Mouse (Mus musculus) heart, postnatal 0 days (tissue): ENCODE measurements around the gene Nrxn1. TPM values are rescaled to one million over a fixed set of nuclear protein-coding genes. Genes with fewer than 3 reads are reported as not detected.

Experiments
- ATAC-seq: fragments of 200-750 bp; cut with Nextera tagmentation; 2 replicates; pipeline ENCODE4 v1.8.0; 2017; ENCODE audit warnings: low read depth, moderate number of reproducible peaks, moderate library complexity; ENCODE audit not compliant: insufficient read depth
- DNase-seq: peaks from one replicate; pipeline ENCODE4 v3.0.0-alpha.2; 2016; ENCODE audit warnings: low spot score
- H3K27ac ChIP-seq: fragments of 300-500 bp; sonication (generic); 2 replicates; pipeline ENCODE4 v1.5.1; 2014; ENCODE audit warnings: low read depth, mild to moderate bottlenecking
- H3K27me3 ChIP-seq: fragments of 300-500 bp; sonication (generic); 2 replicates; pipeline ENCODE4 v1.6.1; 2014; ENCODE audit warnings: low read length, mixed read lengths; ENCODE audit not compliant: control insufficient read depth, insufficient read depth
- H3K36me3 ChIP-seq: fragments of 300-500 bp; sonication (generic); replicated peaks from 2 replicates; pipeline ENCODE4 v1.6.1; 2014; ENCODE audit warnings: low read length, mixed read lengths; ENCODE audit not compliant: control insufficient read depth, insufficient read depth
- H3K4me1 ChIP-seq: fragments of 300-500 bp; sonication (generic); 2 replicates; pipeline ENCODE4 v1.6.1; 2014; ENCODE audit warnings: antibody characterized with exemption; ENCODE audit not compliant: control insufficient read depth, insufficient read depth
- H3K4me2 ChIP-seq: fragments of 300-500 bp; sonication (generic); 2 replicates; pipeline ENCODE4 v1.6.1; 2014; ENCODE audit warnings: low read depth, mild to moderate bottlenecking, low read length, moderate library complexity
- H3K4me3 ChIP-seq: fragments of 300-500 bp; sonication (generic); 2 replicates; pipeline ENCODE4 v1.5.1; 2014; ENCODE audit warnings: low read depth, low read length
- H3K9ac ChIP-seq: fragments of 300-500 bp; sonication (generic); replicated peaks from 2 replicates; pipeline ENCODE4 v1.6.1; 2014; ENCODE audit warnings: low read depth, low read length, mixed read lengths
- H3K9me3 ChIP-seq: fragments of 300-500 bp; sonication (generic); replicated peaks from 2 replicates; pipeline ENCODE4 v1.6.1; 2016; ENCODE audit warnings: low read length; ENCODE audit not compliant: control insufficient read depth
- CTCF ChIP-seq: IDR thresholded peaks from 2 replicates; pipeline ENCODE4 v1.5.1; 2016; ENCODE audit warnings: antibody characterized with exemption, control low read depth, low read depth
- EP300 ChIP-seq: IDR thresholded peaks from 2 replicates; pipeline ENCODE4 v1.6.1; 2016; ENCODE audit warnings: antibody characterized with exemption, low read depth
- WGBS: fragments of 180-500 bp; shearing (Covaris S2); extraction: QIAGEN DNeasy Blood & Tissue Kit; methylation state at CpG from one replicate; pipeline ENCODE4 v1.1.7; 2014; 5-methylcytosine and 5-hydroxymethylcytosine counted together
- polyA plus RNA-seq: library from polyadenylated mRNA; unstranded; fragments of >200 nt; fragmentation: Nextera tagmentation; extraction: Ambion mirVana; gene quantifications from 2 replicates; pipeline ENCODE4 v1.2.1, GENCODE M21; 2015
- total RNA-seq: library from RNA; depleted of rRNA; stranded (reverse); fragments of >200 nt; gene quantifications from 2 replicates; pipeline ENCODE4 v1.2.3, GENCODE M21; 2014; ENCODE audit warnings: low replicate concordance

The Nrxn1 gene
- total and polyA plus RNA-seq, 2 experiments from 2014 or later, result 1.1 to 4.1 TPM

DNA sequence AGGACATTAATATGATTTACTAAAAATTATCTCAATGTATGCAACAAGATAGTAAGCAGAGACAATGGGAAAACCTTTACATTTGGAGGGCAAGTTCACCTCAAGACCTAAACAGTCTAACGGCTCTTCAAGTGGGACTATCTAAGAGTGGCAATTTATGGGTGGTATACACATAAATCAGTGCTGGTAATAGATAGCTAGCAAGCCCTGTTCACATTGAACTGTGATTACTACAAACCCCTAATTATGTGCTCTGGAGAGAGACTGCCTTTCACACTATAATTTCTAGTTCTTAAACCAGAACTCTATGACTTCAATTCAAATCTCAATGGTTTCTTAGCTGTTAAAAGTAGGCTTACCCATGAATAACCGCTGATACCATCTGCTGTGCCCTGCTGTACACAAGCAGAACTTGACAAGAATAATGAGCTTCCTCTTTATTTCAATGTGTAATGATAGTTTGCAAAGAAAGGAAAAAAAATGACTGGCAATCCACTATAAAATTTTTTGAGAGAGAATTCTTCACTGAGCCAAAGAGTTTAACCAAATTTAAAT lies 453.8 kb downstream of the Nrxn1 start:
- Histone ChIP-seq H3K9ac (no peak overlapping the region), H3K27ac (no peak overlapping the region), H3K27me3 (no peaks in the 10 kb centered on the region), H3K4me1 (no peaks in the 10 kb centered on the region), H3K36me3 (no peaks in the 10 kb centered on the region), H3K4me2 (no peak overlapping the region), H3K9me3 (no peaks in the 10 kb centered on the region), H3K4me3 (no peak overlapping the region)
- WGBS, result 75% methylated on average over 2 of the region's 2 CpGs
- TF ChIP-seq EP300 (no peak), CTCF (no peak)
- ATAC-seq, result no peak
- no peak for DNase-seq

GRCm38 (mm10) chr17:90638183-90638727 lies 454.6 kb downstream of the Nrxn1 start:
- Histone ChIP-seq H3K4me2 (no peak overlapping the region), H3K27me3 (no peaks in the 10 kb centered on the region), H3K36me3 (no peaks in the 10 kb centered on the region), H3K27ac (no peak overlapping the region), H3K9me3 (no peaks in the 10 kb centered on the region), H3K4me3 (no peak overlapping the region), H3K4me1 (no peaks in the 10 kb centered on the region), H3K9ac (no peak overlapping the region)
- 79% methylated on average over 4 of the region's 4 CpGs for WGBS
- ATAC-seq (no peak), DNase-seq (no peak)
- TF ChIP-seq EP300, result no peak
- TF ChIP-seq CTCF, result no peak

DNA sequence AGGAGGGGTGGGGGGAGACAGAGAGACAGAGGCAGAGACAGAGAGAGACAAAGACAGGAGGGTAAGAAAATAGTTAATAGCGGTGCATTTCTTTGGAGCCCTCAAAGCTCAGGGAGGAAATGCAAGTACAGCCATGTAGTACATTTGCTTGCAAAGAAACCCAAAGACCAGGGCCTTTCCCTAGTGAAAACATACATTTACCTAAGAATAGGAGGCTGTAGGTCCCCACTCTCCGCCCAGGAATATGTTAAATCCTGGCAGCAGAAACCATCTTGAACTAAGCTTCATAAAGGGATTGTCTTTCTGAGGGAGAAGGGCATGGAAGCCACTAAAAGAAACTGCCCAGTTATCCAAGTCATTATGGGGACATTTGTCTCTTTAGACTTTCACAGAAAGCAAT lies 461.5 kb downstream of the Nrxn1 start:
- DNase-seq, result no peak
- no peak for TF ChIP-seq EP300
- TF ChIP-seq CTCF, result no peak
- Histone ChIP-seq H3K4me1 (no peaks in the 10 kb centered on the region), H3K27ac (no peak overlapping the region), H3K4me3 (no peak overlapping the region), H3K9me3 (no peaks in the 10 kb centered on the region), H3K27me3 (no peaks in the 10 kb centered on the region), H3K36me3 (no peaks in the 10 kb centered on the region), H3K4me2 (no peak overlapping the region), H3K9ac (no peak overlapping the region)
- WGBS, result 61% methylated on average over 2 of the region's 2 CpGs
- no peak for ATAC-seq

DNA sequence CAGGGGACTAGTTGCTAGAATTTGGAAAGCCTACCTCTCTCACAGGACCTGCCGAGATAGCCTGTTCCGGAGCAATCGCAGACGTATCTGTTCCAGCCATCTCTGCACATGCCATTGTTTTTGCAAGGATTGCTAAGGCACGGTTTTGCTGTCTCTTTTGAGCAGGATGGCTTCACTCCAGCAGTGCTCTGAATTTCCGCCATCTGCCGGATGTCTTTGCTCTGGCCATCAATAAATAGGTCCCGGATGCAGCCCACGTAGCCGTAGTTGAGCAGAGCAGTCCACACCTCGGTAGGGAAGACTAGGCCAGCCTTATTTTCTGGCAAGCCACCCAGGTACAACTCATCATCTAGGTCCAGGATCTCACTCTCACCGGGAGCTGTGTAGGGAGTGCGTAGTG lies 463.0 kb downstream of the Nrxn1 start:
- WGBS, result 48% methylated on average over 13 of the region's 13 CpGs

GRCm38 (mm10) chr17:90628469-90628868 lies 464.4 kb downstream of the Nrxn1 start:
- H3K27ac ChIP-seq, result no peak overlapping the region
- no peaks in the 10 kb centered on the region for H3K27me3 ChIP-seq
- H3K4me3 ChIP-seq, result no peak overlapping the region
- DNase-seq (peak; percentile 29), ATAC-seq (no peak)
- no peaks in the 10 kb centered on the region for H3K9me3 ChIP-seq
- no peak for TF ChIP-seq EP300
- peak; percentile 59 for TF ChIP-seq CTCF
- no peaks in the 10 kb centered on the region for H3K36me3 ChIP-seq
- WGBS, result 11% methylated on average over 2 of the region's 2 CpGs
- H3K4me1 ChIP-seq, result no peaks in the 10 kb centered on the region
- H3K4me2 ChIP-seq, result no peak overlapping the region
- no peak overlapping the region for H3K9ac ChIP-seq

More for the DNA sequence above, 463.0 kb downstream of the Nrxn1 start:
- no peak for DNase-seq
- Histone ChIP-seq H3K36me3 (no peaks in the 10 kb centered on the region), H3K4me3 (no peak overlapping the region), H3K27me3 (no peaks in the 10 kb centered on the region), H3K9ac (no peak overlapping the region), H3K4me1 (no peaks in the 10 kb centered on the region), H3K27ac (no peak overlapping the region), H3K9me3 (no peaks in the 10 kb centered on the region), H3K4me2 (no peak overlapping the region)
- no peak for ATAC-seq
- TF ChIP-seq EP300 (no peak), CTCF (no peak)

- no peak for ATAC-seq
- H3K27ac ChIP-seq, result no peak overlapping the region
- no peak overlapping the region for H3K4me2 ChIP-seq
- H3K27me3 ChIP-seq, result no peaks in the 10 kb centered on the region
- no peaks in the 10 kb centered on the region for H3K4me1 ChIP-seq
- H3K9ac ChIP-seq, result no peak overlapping the region
- no peak for TF ChIP-seq CTCF
- TF ChIP-seq EP300, result no peak
- H3K9me3 ChIP-seq, result no peaks in the 10 kb centered on the region
- no peak overlapping the region for H3K4me3 ChIP-seq
- H3K36me3 ChIP-seq, result no peaks in the 10 kb centered on the region
- DNase-seq, result no peak
- WGBS, result 58% methylated on average over 3 of the region's 3 CpGs
Measured at GRCm38 (mm10) chr17:90628004-90628403, 464.9 kb downstream of the Nrxn1 start.
